Comparison of ENCODE assay signal across 9 mouse cellular contexts in genomic region chr19:4492526-4493296, GRCm38 (mm10). TPM values are rescaled to one million over a fixed set of nuclear protein-coding genes. Genes with fewer than 3 reads are reported as not detected.
DNase-seq lines count a peak whose midpoint lies in the region; ATAC-seq lines count a peak whose summit lies in the region.
"Had no signal": no experiment of that assay in that cellular context is flagged by ENCODE, and none has a peak within 500 bp of the region (broad histone marks: within the 10 kb centered on the region; RNA-seq: fewer than 3 reads in every experiment).

No protein-coding gene starts in this region.

- H3K4me1 ChIP-seq in limb, embryonic 10.5 days: peaks cover 5% of the 10 kb centered on the region
- peaks cover 2% of the 10 kb centered on the region for H3K4me1 ChIP-seq in midbrain, embryonic 16.5 days (ENCODE audit: control insufficient read depth, insufficient read depth, low read length)

- H3K9me3 ChIP-seq in limb, embryonic 10.5 days (replicated peaks): no peaks in the 10 kb centered on the region
- no peaks in the 10 kb centered on the region for H3K9me3 ChIP-seq in midbrain, embryonic 16.5 days (replicated peaks; ENCODE audit: control insufficient read depth, low read length, poor library complexity, severe bottlenecking)
- H3K9me3 ChIP-seq: limb, embryonic 15.5 days had no signal

- intact Hi-C loops in left cerebral cortex, postnatal 10 days (cut with DNase I): no loop called here

- 62% methylated on average over 9 of the region's 9 CpGs for WGBS in limb, embryonic 10.5 days
- WGBS in midbrain, embryonic 16.5 days: 58% methylated on average over 9 of the region's 9 CpGs

- peak; percentile 59 to 64 for DNase-seq in left cerebral cortex, postnatal 10 days (ENCODE audit: extremely low spot score in 1 of 2, low spot score in 2 of 2)
- DNase-seq in left cerebral cortex, adult 11 months (ENCODE audit: low spot score): no peak
- DNase-seq in adrenal gland, adult 2 months: peak; percentile 89
- DNase-seq in fibroblast of lung, adult 2 months (ENCODE audit: low read depth): peak; percentile 81
- DNase-seq in limb, embryonic 10.5 days (ENCODE audit: low spot score): no peak

- H3K27ac ChIP-seq in limb, embryonic 10.5 days: 0 out of 2 replicates have a peak overlapping the region, but pooled peaks have one; percentile 22
- no peak overlapping the region for H3K27ac ChIP-seq in midbrain, embryonic 16.5 days (ENCODE audit: low read length)
- H3K27ac ChIP-seq: limb, embryonic 15.5 days had no signal

- no peak overlapping the region for H3K4me2 ChIP-seq in midbrain, embryonic 16.5 days (ENCODE audit: low read length)
- H3K4me2 ChIP-seq: limb, embryonic 15.5 days had no signal

- H3K9ac ChIP-seq in midbrain, embryonic 16.5 days (ENCODE audit: low read depth, low read length): no peak overlapping the region
- H3K9ac ChIP-seq: limb, embryonic 15.5 days had no signal

- ATAC-seq in granulocyte monocyte progenitor cell, adult 5-6 weeks (replicated peaks; ENCODE audit: poor library complexity, severe bottlenecking): no peak
- no peak for ATAC-seq in midbrain, embryonic 16.5 days
- no peak for ATAC-seq in megakaryocyte, adult 5-6 weeks (ENCODE audit: poor library complexity, severe bottlenecking)

- no peak overlapping the region for H3K4me3 ChIP-seq in limb, embryonic 10.5 days
- H3K4me3 ChIP-seq in midbrain, embryonic 16.5 days (ENCODE audit: low read depth, low read length): no peak overlapping the region
- H3K4me3 ChIP-seq: limb, embryonic 15.5 days had no signal

- H3K27me3 ChIP-seq in limb, embryonic 10.5 days (ENCODE audit: low read depth, poor library complexity, severe bottlenecking): no peaks in the 10 kb centered on the region
- no peaks in the 10 kb centered on the region for H3K27me3 ChIP-seq in midbrain, embryonic 16.5 days (ENCODE audit: control insufficient read depth, insufficient read depth, low read depth, low read length)
- H3K27me3 ChIP-seq: limb, embryonic 15.5 days had no signal

- no peaks in the 10 kb centered on the region for H3K36me3 ChIP-seq in limb, embryonic 10.5 days
- no peaks in the 10 kb centered on the region for H3K36me3 ChIP-seq in midbrain, embryonic 16.5 days (ENCODE audit: control insufficient read depth, insufficient read depth, low read length)
- H3K36me3 ChIP-seq: limb, embryonic 15.5 days had no signal

RNA-seq across cellular contexts. Expression of gene 2010003K11Rik, which starts 5.7 kb away (rescaled TPM):
- total RNA-seq in left cerebral cortex, postnatal 10 days (2021): not detected
- 10 to 100 TPM; 41.3 to 58.6 TPM for total RNA-seq in adrenal gland, adult 2 months (2021)
- polyA plus RNA-seq in adrenal gland, adult 2 months (2012; rRNA removed): 6.4 and 8.5 TPM in 2 replicates
- polyA plus RNA-seq in limb, embryonic 10.5 days (2016; fragmentation: Nextera tagmentation; extraction: Ambion mirVana): not detected in 2 replicates
- total RNA-seq in granulocyte monocyte progenitor cell, adult 5-6 weeks (2014; fragmentation: Nextera tagmentation): not detected in 2 replicates
- total RNA-seq in granulocyte monocyte progenitor cell, adult 5-6 weeks (2017): not detected in 2 replicates
- not detected in 2 replicates for polyA plus RNA-seq in midbrain, embryonic 16.5 days (2015; fragmentation: Nextera tagmentation; extraction: Ambion mirVana)
- total RNA-seq in megakaryocyte, adult 5-6 weeks (2015): not detected in 2 replicates
- total RNA-seq in megakaryocyte, adult 5-6 weeks (2017): not detected in 2 replicates
- polyA plus RNA-seq: limb, embryonic 15.5 days had no signal

RNA-seq across cellular contexts. Expression of gene Syt12, which starts 15.5 kb away (rescaled TPM):
- total RNA-seq in left cerebral cortex, postnatal 10 days (2021): 10 to 100 TPM; 13.3 to 16.6 TPM
- total RNA-seq in adrenal gland, adult 2 months (2021): 10 to 100 TPM; 58.0 to 74.0 TPM
- polyA plus RNA-seq in adrenal gland, adult 2 months (2012; rRNA removed): 124 and 143 TPM in 2 replicates
- polyA plus RNA-seq in limb, embryonic 10.5 days (2016; fragmentation: Nextera tagmentation; extraction: Ambion mirVana): 0.53 and 0.95 TPM in 2 replicates
- total RNA-seq in granulocyte monocyte progenitor cell, adult 5-6 weeks (2014; fragmentation: Nextera tagmentation): not detected in 2 replicates
- total RNA-seq in granulocyte monocyte progenitor cell, adult 5-6 weeks (2017): not detected in 2 replicates
- polyA plus RNA-seq in midbrain, embryonic 16.5 days (2015; fragmentation: Nextera tagmentation; extraction: Ambion mirVana): 3.2 and 5.2 TPM in 2 replicates
- not detected in 2 replicates for total RNA-seq in megakaryocyte, adult 5-6 weeks (2015)
- not detected in 2 replicates for total RNA-seq in megakaryocyte, adult 5-6 weeks (2017)

RNA-seq across cellular contexts. Expression of gene Pcx, which starts 17.6 kb away (rescaled TPM):
- 10 to 100 TPM; 46.8 to 50.8 TPM for total RNA-seq in left cerebral cortex, postnatal 10 days (2021)
- total RNA-seq in adrenal gland, adult 2 months (2021): 100 to 1,000 TPM; 536 to 579 TPM
- polyA plus RNA-seq in adrenal gland, adult 2 months (2012; rRNA removed): 474 and 524 TPM in 2 replicates
- polyA plus RNA-seq in limb, embryonic 10.5 days (2016; fragmentation: Nextera tagmentation; extraction: Ambion mirVana): 15.8 and 18.8 TPM in 2 replicates
- total RNA-seq in granulocyte monocyte progenitor cell, adult 5-6 weeks (2014; fragmentation: Nextera tagmentation): 0.95 and 4.0 TPM in 2 replicates
- 0.82 and 6.1 TPM in 2 replicates for total RNA-seq in granulocyte monocyte progenitor cell, adult 5-6 weeks (2017)
- polyA plus RNA-seq in midbrain, embryonic 16.5 days (2015; fragmentation: Nextera tagmentation; extraction: Ambion mirVana): 25.1 and 35.3 TPM in 2 replicates
- total RNA-seq in megakaryocyte, adult 5-6 weeks (2015): 0.22 and 0.64 TPM in 2 replicates
- total RNA-seq in megakaryocyte, adult 5-6 weeks (2017): 0.62 and 0.69 TPM in 2 replicates

RNA-seq across cellular contexts. Expression of gene Rhod, which starts 53.5 kb away (rescaled TPM):
- 1 to 10 TPM in 1 of 2 experiments, under 1 TPM in 1; 0.95 to 1.7 TPM for total RNA-seq in left cerebral cortex, postnatal 10 days (2021)
- 10 to 100 TPM; 25.7 to 36.4 TPM for total RNA-seq in adrenal gland, adult 2 months (2021)
- polyA plus RNA-seq in adrenal gland, adult 2 months (2012; rRNA removed): 35.2 and 39.5 TPM in 2 replicates
- polyA plus RNA-seq in limb, embryonic 10.5 days (2016; fragmentation: Nextera tagmentation; extraction: Ambion mirVana): 24.7 and 32.9 TPM in 2 replicates
- total RNA-seq in granulocyte monocyte progenitor cell, adult 5-6 weeks (2014; fragmentation: Nextera tagmentation): 0.28 TPM in 1 of 2 replicates, not detected in the other
- total RNA-seq in granulocyte monocyte progenitor cell, adult 5-6 weeks (2017): not detected in 2 replicates
- polyA plus RNA-seq in midbrain, embryonic 16.5 days (2015; fragmentation: Nextera tagmentation; extraction: Ambion mirVana): 3.8 and 3.9 TPM in 2 replicates
- total RNA-seq in megakaryocyte, adult 5-6 weeks (2015): not detected in 2 replicates
- total RNA-seq in megakaryocyte, adult 5-6 weeks (2017): not detected in 2 replicates

Comparison
In these comparisons a context has a peak if more than half of its experiments do, and no peak if none do; other contexts are left out.
1. DNase-seq: peak in left cerebral cortex, postnatal 10 days (2 of 2), adrenal gland, adult 2 months (single experiment) and fibroblast of lung, adult 2 months (single experiment); none in left cerebral cortex, adult 11 months (single experiment) and limb, embryonic 10.5 days (single experiment).
2. RNA of gene 2010003K11Rik, which starts 5.7 kb away (total RNA-seq): 41.3 to 58.6 TPM in adrenal gland, adult 2 months; not detected in left cerebral cortex, postnatal 10 days, not detected in granulocyte monocyte progenitor cell, adult 5-6 weeks and not detected in megakaryocyte, adult 5-6 weeks; every median in the first group is over 10 times any median in the second.
3. RNA of gene Syt12, which starts 15.5 kb away (total RNA-seq): 58.0 to 74.0 TPM in adrenal gland, adult 2 months and 13.3 to 16.6 TPM in left cerebral cortex, postnatal 10 days; not detected in granulocyte monocyte progenitor cell, adult 5-6 weeks and not detected in megakaryocyte, adult 5-6 weeks; every median in the first group is over 10 times any median in the second.
4. RNA of gene Pcx, which starts 17.6 kb away (total RNA-seq): 536 to 579 TPM in adrenal gland, adult 2 months; 46.8 to 50.8 TPM in left cerebral cortex, postnatal 10 days, 0.82 to 6.1 TPM in granulocyte monocyte progenitor cell, adult 5-6 weeks and 0.22 to 0.69 TPM in megakaryocyte, adult 5-6 weeks; every median in the first group is over 10 times any median in the second.